Mouse (Mus musculus): ENCODE results near the gene Cyp2t4. TPM values are rescaled to one million over a fixed set of nuclear protein-coding genes. Genes with fewer than 3 reads are reported as not detected.

The Cyp2t4 gene
- total and polyA plus RNA-seq, 3 experiments = 0.28 TPM; not detected in 2

- H3K9me3 ChIP-seq (replicated peaks; ENCODE audit: insufficient read depth, low read length) = no peaks in the 10 kb centered on the region
- no peaks in the 10 kb centered on the region for H3K36me3 ChIP-seq (ENCODE audit: control insufficient read depth in 1 of 2, insufficient read depth in 2 of 2, low read length in 2 of 2)
- no peak for TF ChIP-seq USF1 (IDR thresholded peaks at IDR 0.05; ENCODE audit: low read depth, low read length)
- TF ChIP-seq MAFK (IDR thresholded peaks at IDR 0.05; ENCODE audit: borderline replicate concordance, low read depth, low read length) = no peak
- no peak for TF ChIP-seq CHD2 (IDR thresholded peaks at IDR 0.05; ENCODE audit: low read length)
- TF ChIP-seq RCOR1 (IDR thresholded peaks at IDR 0.05; ENCODE audit: low read depth, low read length) = no peak
- H3K4me3 ChIP-seq (ENCODE audit: control insufficient read depth in 1 of 2, insufficient read depth in 1 of 2, low read depth in 2 of 2, low read length in 2 of 2) = no peak overlapping the region
- no peaks in the 10 kb centered on the region for H3K27me3 ChIP-seq (ENCODE audit: control insufficient read depth in 1 of 2, insufficient read depth in 2 of 2, low read length in 2 of 2)
- DNase-seq (ENCODE audit: low read depth, low spot score) = no peak
- no peaks in the 10 kb centered on the region; a peak in 1 of 4 replicates for H3K4me1 ChIP-seq (ENCODE audit: control insufficient read depth in 1 of 2, insufficient read depth in 2 of 2, low read length in 2 of 2)
- H3K9ac ChIP-seq (ENCODE audit: control insufficient read depth, low read depth, low read length, poor library complexity, severe bottlenecking) = no peak overlapping the region
- no peaks in the 10 kb centered on the region for H3K79me2 ChIP-seq (ENCODE audit: control insufficient read depth, insufficient read depth, low read length, poor library complexity)
- no peak overlapping the region for H3K27ac ChIP-seq (ENCODE audit: control insufficient read depth, low read depth, low read length)
Observed at GRCm38 (mm10) chr7:27203730-27204449, 50.4 kb downstream of the Cyp2t4 start.

Other genes with a start within 250 kb of the Cyp2t4 start
- gene Cyp2a22, start 214.3 kb upstream of the Cyp2t4 start, total RNA-seq (2012; rRNA removed) = not detected in 2 replicates
- not detected for gene Cyp2a22, start 214.3 kb upstream of the Cyp2t4 start, polyA plus RNA-seq (2012; ENCODE audit: insufficient read depth in 1 of 2, insufficient read length in 2 of 2, low read depth in 1 of 2, low replicate concordance in 2 of 2, missing spikeins in 1 of 2)
- gene Cyp2a12, start 124.6 kb upstream of the Cyp2t4 start, total RNA-seq (2012; rRNA removed) = not detected in 2 replicates
- gene Cyp2a12, start 124.6 kb upstream of the Cyp2t4 start, polyA plus RNA-seq (2012; ENCODE audit: insufficient read depth in 1 of 2, insufficient read length in 2 of 2, low read depth in 1 of 2, low replicate concordance in 2 of 2, missing spikeins in 1 of 2) = not detected
- gene Cyp2f2, start 33.8 kb upstream of the Cyp2t4 start, total RNA-seq (2012; rRNA removed) = not detected in 2 replicates
- not detected for gene Cyp2f2, start 33.8 kb upstream of the Cyp2t4 start, polyA plus RNA-seq (2012; ENCODE audit: insufficient read depth in 1 of 2, insufficient read length in 2 of 2, low read depth in 1 of 2, low replicate concordance in 2 of 2, missing spikeins in 1 of 2)
- 61.8 and 69.5 TPM in 2 replicates for gene Egln2, start 13.1 kb downstream of the Cyp2t4 start, total RNA-seq (2012; rRNA removed)
- gene Egln2, start 13.1 kb downstream of the Cyp2t4 start, polyA plus RNA-seq (2012; ENCODE audit: insufficient read depth in 1 of 2, insufficient read length in 2 of 2, low read depth in 1 of 2, low replicate concordance in 2 of 2, missing spikeins in 1 of 2) = 10 to 100 TPM in 1 of 2 experiments, not detected in 1; 80.1 TPM
- gene Rab4b, start 25.2 kb downstream of the Cyp2t4 start, total RNA-seq (2012; rRNA removed) = 6.7 and 9.7 TPM in 2 replicates
- gene Rab4b, start 25.2 kb downstream of the Cyp2t4 start, polyA plus RNA-seq (2012; ENCODE audit: insufficient read depth in 1 of 2, insufficient read length in 2 of 2, low read depth in 1 of 2, low replicate concordance in 2 of 2, missing spikeins in 1 of 2) = 10 to 100 TPM in 1 of 2 experiments, not detected in 1; 32.6 TPM
- gene Gm21983, start 27.4 kb downstream of the Cyp2t4 start, total RNA-seq (2012; rRNA removed) = not detected in 2 replicates
- gene Gm21983, start 27.4 kb downstream of the Cyp2t4 start, polyA plus RNA-seq (2012; ENCODE audit: insufficient read depth in 1 of 2, insufficient read length in 2 of 2, low read depth in 1 of 2, low replicate concordance in 2 of 2, missing spikeins in 1 of 2) = under 1 TPM in 1 of 2 experiments, not detected in 1; 0.22 TPM
- gene Mia, start 27.4 kb downstream of the Cyp2t4 start, total RNA-seq (2012; rRNA removed) = 2.0 and 2.1 TPM in 2 replicates
- 1 to 10 TPM in 1 of 2 experiments, not detected in 1; 2.8 TPM for gene Mia, start 27.4 kb downstream of the Cyp2t4 start, polyA plus RNA-seq (2012; ENCODE audit: insufficient read depth in 1 of 2, insufficient read length in 2 of 2, low read depth in 1 of 2, low replicate concordance in 2 of 2, missing spikeins in 1 of 2)
- 1.6 and 2.1 TPM in 2 replicates for gene BC024978, start 42.1 kb downstream of the Cyp2t4 start, total RNA-seq (2012; rRNA removed)
- 1 to 10 TPM in 1 of 2 experiments, not detected in 1; 7.1 TPM for gene BC024978, start 42.1 kb downstream of the Cyp2t4 start, polyA plus RNA-seq (2012; ENCODE audit: insufficient read depth in 1 of 2, insufficient read length in 2 of 2, low read depth in 1 of 2, low replicate concordance in 2 of 2, missing spikeins in 1 of 2)
- 128 and 139 TPM in 2 replicates for gene Snrpa, start 42.6 kb downstream of the Cyp2t4 start, total RNA-seq (2012; rRNA removed)
- 100 to 1,000 TPM in 1 of 2 experiments, not detected in 1; 310 TPM for gene Snrpa, start 42.6 kb downstream of the Cyp2t4 start, polyA plus RNA-seq (2012; ENCODE audit: insufficient read depth in 1 of 2, insufficient read length in 2 of 2, low read depth in 1 of 2, low replicate concordance in 2 of 2, missing spikeins in 1 of 2)
- gene Itpkc, start 74.9 kb downstream of the Cyp2t4 start, total RNA-seq (2012; rRNA removed) = 5.1 and 6.8 TPM in 2 replicates
- gene Itpkc, start 74.9 kb downstream of the Cyp2t4 start, polyA plus RNA-seq (2012; ENCODE audit: insufficient read depth in 1 of 2, insufficient read length in 2 of 2, low read depth in 1 of 2, low replicate concordance in 2 of 2, missing spikeins in 1 of 2) = 1 to 10 TPM in 1 of 2 experiments, not detected in 1; 6.3 TPM
- 12.5 and 13.8 TPM in 2 replicates for gene Coq8b, start 79.3 kb downstream of the Cyp2t4 start, total RNA-seq (2012; rRNA removed)
- gene Coq8b, start 79.3 kb downstream of the Cyp2t4 start, polyA plus RNA-seq (2012; ENCODE audit: insufficient read depth in 1 of 2, insufficient read length in 2 of 2, low read depth in 1 of 2, low replicate concordance in 2 of 2, missing spikeins in 1 of 2) = 10 to 100 TPM in 1 of 2 experiments, not detected in 1; 22.7 TPM
- 2.2 and 3.6 TPM in 2 replicates for gene Numbl, start 104.7 kb downstream of the Cyp2t4 start, total RNA-seq (2012; rRNA removed)
- gene Numbl, start 104.7 kb downstream of the Cyp2t4 start, polyA plus RNA-seq (2012; ENCODE audit: insufficient read depth in 1 of 2, insufficient read length in 2 of 2, low read depth in 1 of 2, low replicate concordance in 2 of 2, missing spikeins in 1 of 2) = 10 to 100 TPM in 1 of 2 experiments, not detected in 1; 10.6 TPM
- gene Ltbp4, start 184.0 kb downstream of the Cyp2t4 start, total RNA-seq (2012; rRNA removed) = 2.2 and 2.9 TPM in 2 replicates
- gene Ltbp4, start 184.0 kb downstream of the Cyp2t4 start, polyA plus RNA-seq (2012; ENCODE audit: insufficient read depth in 1 of 2, insufficient read length in 2 of 2, low read depth in 1 of 2, low replicate concordance in 2 of 2, missing spikeins in 1 of 2) = 10 to 100 TPM in 1 of 2 experiments, not detected in 1; 14.2 TPM
- gene Shkbp1, start 202.3 kb downstream of the Cyp2t4 start, total RNA-seq (2012; rRNA removed) = 24.2 and 25.4 TPM in 2 replicates
- gene Shkbp1, start 202.3 kb downstream of the Cyp2t4 start, polyA plus RNA-seq (2012; ENCODE audit: insufficient read depth in 1 of 2, insufficient read length in 2 of 2, low read depth in 1 of 2, low replicate concordance in 2 of 2, missing spikeins in 1 of 2) = 10 to 100 TPM in 1 of 2 experiments, not detected in 1; 77.0 TPM
- gene Gm20479, start 203.7 kb downstream of the Cyp2t4 start, total RNA-seq (2012; rRNA removed) = 0.42 TPM in 1 of 2 replicates, not detected in the other
- gene Gm20479, start 203.7 kb downstream of the Cyp2t4 start, polyA plus RNA-seq (2012; ENCODE audit: insufficient read depth in 1 of 2, insufficient read length in 2 of 2, low read depth in 1 of 2, low replicate concordance in 2 of 2, missing spikeins in 1 of 2) = 1 to 10 TPM in 1 of 2 experiments, not detected in 1; 2.7 TPM